Mouse (Mus musculus): ENCODE measurements around the gene 9130213A22Rik. TPM values are rescaled to one million over a fixed set of nuclear protein-coding genes. Genes with fewer than 3 reads are reported as not detected.

Gene 9130213A22Rik
- polyA plus RNA-seq, 1 experiment from 2014 or later = 0.13 TPM

DNA sequence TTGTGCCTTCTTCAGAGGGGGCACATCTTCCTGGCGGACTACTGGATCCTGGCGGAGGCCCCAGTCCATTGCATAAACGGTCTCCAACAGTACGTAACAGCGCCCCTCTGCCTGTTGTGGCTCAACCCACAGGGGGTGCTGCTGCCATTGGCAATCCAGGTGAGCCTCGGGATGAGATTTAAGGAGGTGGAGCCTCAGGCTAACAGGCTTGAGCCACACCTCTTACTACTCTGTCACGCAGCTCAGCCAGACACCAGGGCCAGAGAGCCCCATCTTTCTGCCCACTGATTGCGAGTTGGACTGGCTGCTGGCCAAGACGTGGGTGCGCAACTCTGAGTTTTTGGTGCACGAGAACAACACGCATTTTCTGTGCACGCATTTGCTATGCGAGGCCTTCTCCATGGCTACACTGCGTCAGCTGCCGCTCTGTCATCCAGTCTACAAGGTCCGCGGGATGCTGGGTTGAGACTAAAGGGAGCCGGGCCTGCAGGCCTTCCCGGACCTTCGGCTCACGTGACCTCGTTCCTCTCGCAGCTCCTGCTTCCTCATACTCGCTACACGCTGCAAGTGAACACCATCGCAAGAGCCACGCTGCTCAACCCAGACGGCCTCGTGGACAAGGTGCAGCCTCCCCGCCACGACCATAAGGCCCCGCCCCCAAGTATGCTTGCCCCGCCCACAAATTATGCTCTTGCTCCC, 11.7 kb upstream of the 9130213A22Rik start:
- Histone ChIP-seq H3K27me3 (ENCODE audit: insufficient read depth, poor library complexity, severe bottlenecking) (peaks cover 39% of the 10 kb centered on the region), H3K9me3 (no peaks in the 10 kb centered on the region), H3K4me1 (replicated peaks) (peaks cover 17% of the 10 kb centered on the region), H3K4me3 (peak overlapping the region; percentile 58), H3K36me3 (no peaks in the 10 kb centered on the region), H3K27ac (peak overlapping the region; percentile 70)
- WGBS = 2% methylated on average over 34 of the region's 34 CpGs
- DNase-seq (ENCODE audit: low spot score) = peak; percentile 53

DNA sequence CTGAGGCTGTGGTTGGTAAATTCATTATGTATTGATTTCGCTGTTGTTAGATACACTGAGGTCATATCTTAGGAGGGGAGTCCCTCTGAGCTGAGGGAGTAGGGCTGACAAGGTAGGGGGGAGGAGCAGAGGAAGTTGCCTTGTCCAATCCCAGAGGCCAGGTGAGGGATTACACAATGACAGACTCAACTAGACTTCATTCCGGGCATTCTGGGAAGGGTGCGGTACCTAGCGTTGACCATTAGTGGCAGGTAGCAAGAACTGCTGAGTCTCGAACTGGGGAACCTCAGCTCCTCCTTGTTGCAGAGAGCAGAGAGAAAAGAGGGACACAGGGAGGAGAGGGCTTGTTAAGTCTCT, 11.2 kb upstream of the 9130213A22Rik start:
- peak overlapping the region; percentile 58 for H3K4me3 ChIP-seq
- H3K27me3 ChIP-seq (ENCODE audit: insufficient read depth, poor library complexity, severe bottlenecking) = peaks cover 39% of the 10 kb centered on the region
- 11% methylated on average over 5 of the region's 5 CpGs for WGBS
- H3K9me3 ChIP-seq = no peaks in the 10 kb centered on the region
- H3K27ac ChIP-seq = peak overlapping the region; percentile 70; the same call in 1 of the 2 replicates
- DNase-seq (ENCODE audit: low spot score) = no peak
- peaks cover 17% of the 10 kb centered on the region for H3K4me1 ChIP-seq (replicated peaks)
- H3K36me3 ChIP-seq = no peaks in the 10 kb centered on the region

DNA sequence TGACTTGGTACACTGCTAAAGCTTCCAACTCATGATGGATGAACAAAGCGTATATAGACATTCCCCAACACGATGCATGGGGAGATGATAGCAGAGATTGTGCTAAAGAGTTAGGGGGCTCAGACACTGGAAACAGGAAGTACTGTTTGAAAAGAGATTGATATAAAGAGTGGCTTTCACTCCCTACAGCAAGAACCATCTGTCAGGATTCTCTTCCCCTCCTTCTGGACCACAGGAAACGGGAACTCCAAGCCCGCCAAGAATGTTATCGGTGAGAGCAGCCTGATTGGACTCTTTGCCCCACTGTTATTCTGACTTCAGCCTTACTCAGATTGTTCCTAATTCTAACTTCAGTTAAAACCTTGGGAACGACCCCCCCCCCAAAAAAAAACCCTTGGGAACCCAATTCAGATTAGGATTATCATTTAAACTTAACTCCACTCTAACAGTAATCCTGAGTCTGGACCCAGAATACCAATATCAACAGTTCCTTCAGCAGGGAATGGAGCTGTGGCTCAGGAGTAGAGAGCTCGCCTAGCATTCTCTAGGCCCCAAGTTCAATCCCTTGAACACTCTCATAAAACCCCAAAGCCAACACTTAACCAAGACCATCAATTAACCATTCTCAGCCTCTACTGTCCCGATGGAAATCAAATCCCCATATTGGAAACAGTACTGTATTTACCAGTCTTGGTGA, 6.2 kb upstream of the 9130213A22Rik start:
- 75% methylated on average over 8 of the region's 8 CpGs for WGBS
- peaks cover 18% of the 10 kb centered on the region for H3K4me1 ChIP-seq (replicated peaks)
- peaks cover 54% of the 10 kb centered on the region for H3K27me3 ChIP-seq (ENCODE audit: insufficient read depth, poor library complexity, severe bottlenecking)
- no peak for DNase-seq (ENCODE audit: low spot score)
- H3K36me3 ChIP-seq = no peaks in the 10 kb centered on the region
- H3K9me3 ChIP-seq = no peaks in the 10 kb centered on the region
- H3K27ac ChIP-seq = no peak overlapping the region
- H3K4me3 ChIP-seq = no peak overlapping the region

DNA sequence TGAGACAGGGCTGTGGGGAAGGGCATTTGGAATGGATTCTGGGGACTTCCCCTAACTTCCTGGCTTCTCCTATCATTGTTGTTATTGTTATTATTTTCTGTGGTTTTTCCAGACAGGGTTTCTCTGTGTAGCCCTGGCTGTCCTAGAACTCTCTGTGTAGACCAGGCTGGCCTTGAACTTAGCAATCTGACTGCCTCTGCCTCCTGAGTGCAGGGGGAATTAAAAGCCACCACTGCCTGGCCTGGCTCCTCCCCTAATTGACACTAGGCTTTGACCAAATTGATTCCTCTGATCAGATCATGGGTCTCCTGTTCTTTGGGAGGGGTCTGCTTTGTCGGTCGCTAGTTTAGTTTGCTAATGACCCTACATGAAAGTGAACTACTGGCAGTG, 4.3 kb upstream of the 9130213A22Rik start:
- Histone ChIP-seq H3K27me3 (ENCODE audit: insufficient read depth, poor library complexity, severe bottlenecking) (peaks cover 40% of the 10 kb centered on the region), H3K36me3 (no peaks in the 10 kb centered on the region), H3K9me3 (no peaks in the 10 kb centered on the region), H3K4me3 (peak overlapping the region; percentile 92), H3K27ac (no peak overlapping the region), H3K4me1 (replicated peaks) (peaks cover 29% of the 10 kb centered on the region)
- WGBS = 54% methylated on average over 2 of the region's 2 CpGs
- DNase-seq (ENCODE audit: low spot score) = no peak

DNA sequence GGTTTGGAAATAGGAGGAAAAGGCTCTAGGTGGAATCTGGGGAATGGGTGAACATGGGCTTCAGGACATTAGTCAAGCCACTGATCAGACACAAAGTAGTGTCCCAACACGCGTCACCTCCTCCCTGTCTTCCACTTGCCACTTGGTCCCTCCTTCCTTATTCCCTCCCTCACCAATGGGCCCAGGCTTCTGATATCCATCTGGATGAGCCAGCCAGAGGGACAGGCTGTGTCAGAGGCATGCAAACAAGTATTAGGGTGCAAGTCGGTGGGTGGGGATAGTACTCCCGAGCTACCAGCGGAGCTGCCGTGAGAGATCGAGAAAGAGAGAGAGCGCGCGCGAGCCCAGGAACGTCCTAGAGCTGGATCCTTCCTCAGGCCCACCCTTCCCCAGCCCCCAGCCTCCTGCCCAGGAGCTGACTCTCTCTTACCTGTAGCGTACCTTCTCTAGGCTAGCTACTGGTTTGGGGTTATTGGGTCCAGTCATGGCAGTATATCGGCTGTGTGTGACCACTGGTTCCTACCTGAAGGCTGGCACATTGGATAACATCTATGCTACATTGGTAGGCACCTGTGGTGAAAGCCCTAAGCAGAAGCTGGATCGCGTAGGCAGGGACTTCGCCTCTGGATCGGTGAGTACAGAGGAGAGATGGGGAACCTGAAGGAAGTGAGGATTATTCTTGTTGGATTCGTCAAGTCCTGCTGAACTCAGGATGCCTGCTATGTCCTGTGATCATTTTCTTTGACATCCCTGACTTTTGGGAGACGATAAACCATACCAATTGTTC, 3.7 kb upstream of the 9130213A22Rik start:
- WGBS = 13% methylated on average over 20 of the region's 20 CpGs
- peak; percentile 28 for DNase-seq (ENCODE audit: low spot score)
- Histone ChIP-seq H3K4me1 (replicated peaks) (peaks cover 35% of the 10 kb centered on the region), H3K27me3 (ENCODE audit: insufficient read depth, poor library complexity, severe bottlenecking) (peaks cover 44% of the 10 kb centered on the region), H3K27ac (peak overlapping the region; percentile 43), H3K36me3 (no peaks in the 10 kb centered on the region), H3K9me3 (no peaks in the 10 kb centered on the region), H3K4me3 (peak overlapping the region; percentile 92)

DNA sequence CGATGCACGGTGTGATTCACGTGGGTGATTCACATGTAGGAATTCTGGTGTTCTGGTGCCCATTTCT, 3.3 kb upstream of the 9130213A22Rik start, which contains the start of gene Aloxe3:
Gene Aloxe3, plus strand, starts transcription at position 45 of the 67 bp plus-strand sequence.
- peak within 1 kb of the TSS; percentile 92 for H3K4me3 ChIP-seq
- DNase-seq (ENCODE audit: low spot score) = no peak
- H3K4me1 ChIP-seq (replicated peaks) = peaks cover 39% of the 10 kb centered on the region
- H3K27ac ChIP-seq = peak within 1 kb of the TSS; percentile 73
- H3K27me3 ChIP-seq (ENCODE audit: insufficient read depth, poor library complexity, severe bottlenecking) = peaks cover 48% of the 10 kb centered on the region
- 2% methylated on average over 3 of the region's 3 CpGs for WGBS
- no peaks in the 10 kb centered on the region for H3K36me3 ChIP-seq
- no peaks in the 10 kb centered on the region for H3K9me3 ChIP-seq

DNA sequence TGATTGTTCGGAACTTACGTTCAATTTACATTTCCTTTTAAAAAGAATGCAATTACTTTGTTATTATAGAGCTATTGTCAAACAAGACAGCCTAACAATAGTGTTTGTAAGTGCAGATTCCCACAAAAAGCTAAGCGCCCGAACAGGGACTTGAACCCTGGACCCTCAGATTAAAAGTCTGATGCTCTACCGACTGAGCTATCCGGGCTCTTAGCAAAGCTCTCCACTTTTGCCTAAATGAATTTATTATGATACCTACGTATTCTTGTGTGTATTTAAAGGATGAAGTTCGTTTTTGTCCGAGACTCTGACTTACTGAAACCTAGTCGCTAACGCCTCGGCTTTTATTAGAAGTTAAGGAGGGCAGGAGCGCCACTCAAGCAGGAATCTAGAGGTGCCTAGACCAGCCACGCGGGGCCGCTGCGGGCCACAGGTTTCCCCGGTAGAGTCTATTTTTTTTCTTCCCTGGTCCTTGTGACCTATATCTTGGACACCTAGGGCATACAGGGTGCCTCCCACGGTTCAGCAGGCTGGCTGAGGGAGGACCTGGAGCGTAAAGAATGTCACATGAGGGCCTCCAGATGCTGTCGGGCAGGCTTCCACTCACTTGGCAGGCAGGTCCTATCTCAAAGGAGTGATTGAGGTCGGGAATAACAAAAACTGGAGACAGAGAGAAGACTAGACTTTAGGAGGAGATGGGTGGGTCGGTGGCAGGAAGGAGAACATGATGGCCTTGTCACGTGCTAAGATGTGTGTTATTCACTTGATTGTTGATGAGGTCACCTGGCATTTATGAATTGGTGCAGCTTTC, 2.9 kb upstream of the 9130213A22Rik start:
- Histone ChIP-seq H3K4me1 (replicated peaks) (peaks cover 44% of the 10 kb centered on the region), H3K4me3 (peak overlapping the region; percentile 92), H3K27me3 (ENCODE audit: insufficient read depth, poor library complexity, severe bottlenecking) (peaks cover 53% of the 10 kb centered on the region), H3K9me3 (no peaks in the 10 kb centered on the region), H3K36me3 (no peaks in the 10 kb centered on the region), H3K27ac (peak overlapping the region; percentile 73)
- peak; percentile 82 for DNase-seq (ENCODE audit: low spot score)
- under 1% methylated on average over 24 of the region's 24 CpGs for WGBS

DNA sequence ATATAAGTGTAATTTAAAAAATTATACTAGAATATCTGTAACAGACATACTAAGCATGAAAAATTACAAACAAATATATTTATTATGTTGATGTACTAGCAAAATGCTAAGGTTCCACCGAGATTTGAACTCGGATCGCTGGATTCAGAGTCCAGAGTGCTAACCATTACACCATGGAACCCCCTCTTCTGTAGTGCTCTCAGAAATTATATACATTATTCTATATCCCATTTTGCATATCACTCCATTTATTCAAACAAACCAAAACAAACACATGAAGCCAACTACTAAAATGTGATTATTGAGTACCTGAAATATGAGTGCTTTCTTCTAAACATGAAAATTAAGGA, 2.1 kb upstream of the 9130213A22Rik start:
- Histone ChIP-seq H3K4me1 (replicated peaks) (peaks cover 51% of the 10 kb centered on the region), H3K4me3 (peak overlapping the region; percentile 92), H3K9me3 (no peaks in the 10 kb centered on the region), H3K27ac (no peak overlapping the region), H3K36me3 (no peaks in the 10 kb centered on the region), H3K27me3 (ENCODE audit: insufficient read depth, poor library complexity, severe bottlenecking) (peaks cover 53% of the 10 kb centered on the region)
- WGBS = 0% methylated on average over 3 of the region's 3 CpGs
- peak; percentile 62 for DNase-seq (ENCODE audit: low spot score)

DNA sequence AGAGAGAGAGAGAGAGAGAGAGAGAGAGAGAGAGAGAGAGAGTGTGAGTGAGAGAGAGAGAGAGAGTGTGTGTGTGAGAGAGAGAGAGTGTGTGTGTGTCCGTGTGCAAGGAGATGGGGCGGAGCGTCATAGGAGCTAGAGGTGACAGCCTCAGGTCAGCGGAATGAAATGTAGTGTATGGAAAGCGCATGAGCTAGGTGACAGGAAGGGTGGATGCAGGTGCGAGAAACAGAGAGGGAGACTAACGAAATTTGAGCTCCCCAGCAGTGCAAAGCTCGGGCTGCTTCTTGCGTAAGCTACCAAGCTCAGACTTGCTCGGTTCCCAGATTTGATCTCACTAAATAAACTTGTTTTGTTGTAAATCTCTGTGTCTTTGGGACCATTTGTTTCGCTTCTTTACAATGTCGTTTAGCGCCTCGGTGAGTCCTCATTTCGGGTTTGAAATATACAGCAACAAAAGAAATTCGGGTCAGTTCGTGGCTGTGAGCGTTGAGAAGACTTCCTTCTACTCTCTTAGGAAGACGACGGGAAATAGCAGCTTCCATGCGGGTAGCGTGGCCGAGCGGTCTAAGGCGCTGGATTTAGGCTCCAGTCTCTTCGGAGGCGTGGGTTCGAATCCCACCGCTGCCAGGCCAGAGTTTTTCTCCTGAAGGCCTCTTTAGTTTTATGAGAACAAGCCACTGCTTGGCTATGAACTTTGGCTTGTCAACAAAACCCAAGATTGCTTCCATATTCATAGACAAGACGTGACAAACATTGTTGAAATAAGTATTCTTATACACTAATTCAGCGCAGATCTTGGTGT, 1.5 kb upstream of the 9130213A22Rik start:
- WGBS = under 1% methylated on average over 31 of the region's 31 CpGs
- Histone ChIP-seq H3K4me1 (replicated peaks) (peaks cover 57% of the 10 kb centered on the region), H3K36me3 (no peaks in the 10 kb centered on the region), H3K27ac (peak overlapping the region; percentile 70), H3K27me3 (ENCODE audit: insufficient read depth, poor library complexity, severe bottlenecking) (peaks cover 56% of the 10 kb centered on the region), H3K4me3 (peak overlapping the region; percentile 92), H3K9me3 (no peaks in the 10 kb centered on the region)
- DNase-seq (ENCODE audit: low spot score) = peak; percentile 95

DNA sequence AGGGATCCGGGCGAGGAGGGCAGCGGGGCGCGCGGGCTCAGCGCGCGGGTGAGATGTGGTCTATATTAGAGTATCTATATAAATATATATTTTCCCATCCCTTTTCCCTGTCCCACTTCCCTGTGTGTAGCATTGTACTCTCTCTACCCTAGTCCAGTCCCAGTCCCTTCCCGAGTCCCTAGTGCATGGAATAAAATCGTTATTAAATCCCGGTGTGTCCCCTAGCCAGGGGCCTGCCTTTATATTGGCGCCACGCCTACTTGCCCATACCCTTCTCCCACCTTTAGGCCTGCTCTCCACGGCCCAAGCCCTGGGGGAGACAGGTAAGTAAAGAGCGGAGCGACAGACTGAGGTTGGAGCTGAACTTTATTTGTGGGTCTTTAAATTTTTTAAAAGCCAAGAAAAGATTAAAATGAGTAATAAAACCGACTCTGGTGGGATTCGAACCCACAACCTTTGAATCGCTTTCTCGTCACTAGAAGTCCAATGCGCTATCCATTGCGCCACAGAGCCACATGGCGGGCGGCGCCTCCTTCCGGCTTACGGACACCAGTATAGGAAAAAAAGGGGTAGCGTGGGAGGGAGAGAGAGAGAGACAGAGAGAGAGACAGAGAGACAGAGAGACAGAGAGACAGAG, 785 bp upstream of the 9130213A22Rik start:
- under 1% methylated on average over 29 of the region's 29 CpGs for WGBS
- Histone ChIP-seq H3K27ac (peak overlapping the region; percentile 84), H3K27me3 (ENCODE audit: insufficient read depth, poor library complexity, severe bottlenecking) (peaks cover 54% of the 10 kb centered on the region), H3K9me3 (no peaks in the 10 kb centered on the region), H3K4me1 (replicated peaks) (peaks cover 62% of the 10 kb centered on the region), H3K36me3 (no peaks in the 10 kb centered on the region), H3K4me3 (peak overlapping the region; percentile 92)
- DNase-seq (ENCODE audit: low spot score) = peak; percentile 96

DNA sequence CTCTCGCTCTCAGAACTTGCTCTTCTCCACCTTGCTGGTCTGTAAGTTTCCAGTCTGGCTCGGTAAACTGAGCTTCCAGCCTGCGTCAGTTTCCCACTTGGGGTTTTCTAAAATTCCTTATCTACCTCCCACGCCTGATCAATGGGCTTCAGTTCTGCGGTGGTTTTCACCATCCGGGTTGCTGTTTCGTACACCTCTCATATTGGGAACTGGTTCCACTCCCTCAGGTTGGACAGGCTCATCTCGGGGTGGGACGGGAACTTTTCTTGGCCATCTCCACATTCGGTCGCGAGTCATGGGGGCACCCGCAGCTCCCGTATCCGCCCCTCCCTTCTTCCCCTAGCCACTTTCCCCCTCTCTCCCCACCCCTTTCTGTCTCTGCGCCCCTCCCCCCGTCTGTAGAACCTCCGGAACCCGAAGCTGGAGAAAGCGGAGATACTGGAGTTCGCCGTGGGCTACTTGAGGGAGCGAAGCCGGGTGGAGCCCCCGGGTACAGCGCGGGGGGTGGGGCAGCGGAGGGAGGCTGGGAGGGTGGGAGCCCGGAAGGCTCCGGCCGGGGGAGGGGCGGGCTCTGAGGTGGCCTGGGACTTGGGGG, 551 bp downstream of the 9130213A22Rik start:
- H3K36me3 ChIP-seq = no peaks in the 10 kb centered on the region
- H3K27ac ChIP-seq = peak overlapping the region; percentile 84
- peaks cover 75% of the 10 kb centered on the region for H3K4me1 ChIP-seq (replicated peaks)
- no peak for DNase-seq (ENCODE audit: low spot score)
- under 1% methylated on average over 32 of the region's 32 CpGs for WGBS
- peaks cover 44% of the 10 kb centered on the region for H3K27me3 ChIP-seq (ENCODE audit: insufficient read depth, poor library complexity, severe bottlenecking)
- H3K4me3 ChIP-seq = peak overlapping the region; percentile 92
- no peaks in the 10 kb centered on the region for H3K9me3 ChIP-seq

Measured in hindbrain, embryonic 10.5 days (tissue).